Mouse (Mus musculus) limb, embryonic 10.5 days (tissue): ENCODE data around the gene Cited2. TPM values are rescaled to one million over a fixed set of nuclear protein-coding genes. Genes with fewer than 3 reads are reported as not detected.

Source experiments
- DNase-seq: peaks from one replicate; pipeline ENCODE4 v3.0.0-alpha.2; 2017; ENCODE audit warnings: low spot score
- H3K27ac ChIP-seq: fragments of 300-500 bp; sonication (generic); 2 replicates; pipeline ENCODE4 v1.5.1; 2016; ENCODE audit warnings: mild to moderate bottlenecking
- H3K27me3 ChIP-seq: fragments of 300-500 bp; sonication (generic); 2 replicates; pipeline ENCODE4 v1.6.1; 2016; ENCODE audit warnings: low read depth, mild to moderate bottlenecking; ENCODE audit not compliant: poor library complexity, severe bottlenecking
- H3K36me3 ChIP-seq: fragments of 300-500 bp; sonication (generic); 2 replicates; pipeline ENCODE4 v1.6.1; 2016; ENCODE audit warnings: mild to moderate bottlenecking, moderate library complexity
- H3K4me1 ChIP-seq: fragments of 300-500 bp; sonication (generic); 2 replicates; pipeline ENCODE4 v1.6.1; 2016
- H3K4me3 ChIP-seq: fragments of 300-500 bp; sonication (generic); 2 replicates; pipeline ENCODE4 v1.5.1; 2016; ENCODE audit warnings: mild to moderate bottlenecking, moderate library complexity
- H3K9me3 ChIP-seq: fragments of 300-500 bp; sonication (generic); replicated peaks from 2 replicates; pipeline ENCODE4 v1.6.1; 2016; ENCODE audit warnings: mild to moderate bottlenecking
- WGBS: fragments of 180-500 bp; shearing (Covaris S2); methylation state at CpG from one replicate; pipeline ENCODE4 v1.1.7; 2016; 5-methylcytosine and 5-hydroxymethylcytosine counted together
- polyA plus RNA-seq: library from polyadenylated mRNA; unstranded; fragments of >200 nt; fragmentation: Nextera tagmentation; extraction: Ambion mirVana; gene quantifications from 2 replicates; pipeline ENCODE4 v1.2.1, GENCODE M21; 2016

Gene Cited2
- polyA plus RNA-seq = 49.9 and 52.4 TPM in 2 replicates

DNA sequence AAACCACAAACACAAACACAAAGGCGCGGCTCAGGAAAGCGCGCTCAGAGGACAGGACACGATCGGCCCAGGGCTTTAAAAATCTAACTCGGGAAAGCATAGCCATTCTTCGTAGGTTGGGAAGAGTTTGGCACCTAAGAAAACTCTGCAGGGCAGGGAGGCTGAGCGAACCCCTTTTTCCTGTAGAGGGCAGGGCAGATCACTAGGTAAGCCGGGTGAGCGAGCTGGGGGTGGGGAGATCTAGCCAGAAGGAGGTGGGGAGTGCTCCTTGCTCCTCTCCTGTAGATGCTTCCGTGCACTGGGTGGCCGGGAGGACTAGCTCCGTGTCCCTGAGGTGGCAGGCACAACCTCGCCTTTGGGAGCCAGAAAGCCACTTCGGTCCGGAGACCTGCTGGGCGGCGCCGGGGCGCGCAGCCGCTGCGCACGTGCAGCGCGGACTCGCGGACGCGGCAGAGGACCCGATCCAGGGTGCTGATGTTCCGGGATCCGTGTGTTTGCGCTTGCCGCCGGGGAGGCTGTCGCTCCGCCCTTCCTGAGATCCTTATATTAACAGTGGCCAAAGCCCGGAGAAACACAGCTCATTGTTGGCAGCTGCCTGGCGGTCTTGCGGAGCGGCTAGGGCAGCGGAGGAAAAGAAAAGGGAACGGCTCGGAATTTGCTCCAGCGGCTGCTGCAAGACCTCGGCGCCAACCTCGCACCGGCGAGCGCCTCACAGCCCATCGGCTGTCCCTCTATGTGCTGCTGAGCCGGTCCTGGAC lies at the start of gene Cited2:
Gene Cited2 (plus strand): TSS at position 566 of the 758 bp plus-strand sequence.
- Histone ChIP-seq H3K27me3 (no peaks in the 10 kb centered on the region), H3K9me3 (no peaks in the 10 kb centered on the region), H3K4me1 (peaks cover 37% of the 10 kb centered on the region), H3K27ac (peak within 1 kb of the TSS; percentile 96), H3K4me3 (peak within 1 kb of the TSS; percentile 96), H3K36me3 (peaks cover 14% of the 10 kb centered on the region)
- DNase-seq = peak; percentile 97
- under 1% methylated on average over 55 of the region's 55 CpGs for WGBS

DNA sequence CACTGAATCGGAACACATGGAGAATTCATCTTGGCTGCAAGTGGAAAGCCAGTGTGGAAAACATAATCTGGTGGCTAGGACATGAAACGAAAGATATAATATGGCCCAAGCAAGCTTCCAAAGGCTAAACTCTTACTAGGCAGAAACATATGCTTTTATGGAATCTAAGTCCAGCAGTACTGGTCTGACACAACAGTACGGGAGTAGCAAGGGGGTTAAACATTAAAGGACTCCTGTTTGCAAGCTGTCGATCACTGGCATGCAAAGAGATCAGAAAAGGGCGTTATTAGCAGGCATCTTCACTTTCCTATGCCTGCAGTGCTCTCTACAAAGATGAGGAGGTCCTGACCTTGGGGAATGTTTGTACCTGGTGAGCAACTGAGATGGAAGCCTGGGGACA lies 48.6 kb upstream of the Cited2 start:
- DNase-seq = no peak
- Histone ChIP-seq H3K4me3 (no peak overlapping the region), H3K4me1 (no peaks in the 10 kb centered on the region), H3K36me3 (no peaks in the 10 kb centered on the region), H3K27me3 (no peaks in the 10 kb centered on the region), H3K27ac (no peak overlapping the region), H3K9me3 (no peaks in the 10 kb centered on the region)
- WGBS = 85% methylated on average over 5 of the region's 5 CpGs

DNA sequence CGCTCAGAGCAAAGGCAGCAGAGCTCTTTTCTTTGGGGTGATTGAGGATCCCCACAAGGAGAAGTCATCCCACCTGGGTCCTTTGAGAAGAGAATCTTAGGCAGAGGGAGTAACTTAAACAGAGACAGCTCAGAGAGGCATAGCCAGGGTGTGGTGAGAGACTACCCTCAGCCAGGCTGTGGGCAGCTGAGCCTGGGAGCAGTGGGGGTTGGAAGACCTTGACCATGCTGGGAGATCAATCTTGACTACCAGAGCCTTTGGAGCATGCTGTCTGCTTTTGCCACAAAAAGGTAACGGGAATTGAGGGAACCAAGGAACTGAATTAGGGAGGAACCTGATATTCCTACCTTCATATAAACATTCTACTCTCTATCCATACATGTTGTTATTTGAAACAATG lies 48.1 kb upstream of the Cited2 start:
- Histone ChIP-seq H3K4me1 (no peaks in the 10 kb centered on the region), H3K36me3 (no peaks in the 10 kb centered on the region), H3K9me3 (no peaks in the 10 kb centered on the region), H3K27ac (no peak overlapping the region), H3K4me3 (no peak overlapping the region), H3K27me3 (no peaks in the 10 kb centered on the region)
- 89% methylated on average over 2 of the region's 2 CpGs for WGBS
- no peak for DNase-seq

DNA sequence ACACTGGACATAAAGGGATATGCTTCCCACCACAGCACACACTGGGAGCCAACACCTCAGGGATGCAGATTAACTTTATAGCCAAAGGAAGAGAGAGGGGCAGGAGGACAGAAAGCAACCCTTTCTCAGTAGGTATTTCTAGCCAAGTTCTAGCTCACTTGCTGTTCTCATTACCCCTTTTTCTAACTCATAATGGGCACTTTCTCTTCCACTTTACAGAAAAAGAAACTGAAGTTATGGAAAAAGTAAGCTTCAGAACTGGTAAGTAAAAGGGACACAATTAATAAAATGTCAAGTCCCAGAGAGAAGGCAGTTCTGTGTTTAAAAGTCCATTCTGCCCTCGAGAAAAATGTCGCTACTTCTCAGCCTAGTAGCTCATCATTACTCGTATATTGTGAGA lies 46.6 kb upstream of the Cited2 start:
- no peak overlapping the region for H3K4me3 ChIP-seq
- H3K4me1 ChIP-seq = no peaks in the 10 kb centered on the region
- no peaks in the 10 kb centered on the region for H3K27me3 ChIP-seq
- no peaks in the 10 kb centered on the region for H3K9me3 ChIP-seq
- WGBS = 94% methylated on average over 3 of the region's 3 CpGs
- no peak overlapping the region for H3K27ac ChIP-seq
- no peaks in the 10 kb centered on the region for H3K36me3 ChIP-seq
- no peak for DNase-seq

DNA sequence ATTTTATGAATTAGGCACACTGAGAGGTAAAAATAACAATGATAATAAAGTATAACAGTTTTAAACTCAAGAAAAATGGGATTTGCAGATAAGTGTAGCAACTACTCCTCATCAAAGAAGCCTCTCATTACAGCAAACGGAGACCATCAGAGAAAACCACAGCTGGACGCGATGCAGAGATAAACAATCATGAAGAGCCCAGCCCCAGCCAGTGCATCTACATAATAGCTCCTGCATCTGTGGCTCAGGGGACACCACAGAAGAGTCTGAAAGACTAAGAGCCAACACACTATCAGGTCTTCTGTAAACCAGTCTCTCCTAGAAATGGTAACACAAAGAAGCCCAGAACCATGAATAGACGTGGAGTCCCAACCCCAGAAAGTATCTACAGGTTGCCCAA lies 45.7 kb upstream of the Cited2 start:
- no peak overlapping the region for H3K4me3 ChIP-seq
- no peak for DNase-seq
- H3K27me3 ChIP-seq = no peaks in the 10 kb centered on the region
- H3K4me1 ChIP-seq = no peaks in the 10 kb centered on the region
- 73% methylated on average over 4 of the region's 4 CpGs for WGBS
- H3K9me3 ChIP-seq = no peaks in the 10 kb centered on the region
- no peak overlapping the region for H3K27ac ChIP-seq
- no peaks in the 10 kb centered on the region for H3K36me3 ChIP-seq

DNA sequence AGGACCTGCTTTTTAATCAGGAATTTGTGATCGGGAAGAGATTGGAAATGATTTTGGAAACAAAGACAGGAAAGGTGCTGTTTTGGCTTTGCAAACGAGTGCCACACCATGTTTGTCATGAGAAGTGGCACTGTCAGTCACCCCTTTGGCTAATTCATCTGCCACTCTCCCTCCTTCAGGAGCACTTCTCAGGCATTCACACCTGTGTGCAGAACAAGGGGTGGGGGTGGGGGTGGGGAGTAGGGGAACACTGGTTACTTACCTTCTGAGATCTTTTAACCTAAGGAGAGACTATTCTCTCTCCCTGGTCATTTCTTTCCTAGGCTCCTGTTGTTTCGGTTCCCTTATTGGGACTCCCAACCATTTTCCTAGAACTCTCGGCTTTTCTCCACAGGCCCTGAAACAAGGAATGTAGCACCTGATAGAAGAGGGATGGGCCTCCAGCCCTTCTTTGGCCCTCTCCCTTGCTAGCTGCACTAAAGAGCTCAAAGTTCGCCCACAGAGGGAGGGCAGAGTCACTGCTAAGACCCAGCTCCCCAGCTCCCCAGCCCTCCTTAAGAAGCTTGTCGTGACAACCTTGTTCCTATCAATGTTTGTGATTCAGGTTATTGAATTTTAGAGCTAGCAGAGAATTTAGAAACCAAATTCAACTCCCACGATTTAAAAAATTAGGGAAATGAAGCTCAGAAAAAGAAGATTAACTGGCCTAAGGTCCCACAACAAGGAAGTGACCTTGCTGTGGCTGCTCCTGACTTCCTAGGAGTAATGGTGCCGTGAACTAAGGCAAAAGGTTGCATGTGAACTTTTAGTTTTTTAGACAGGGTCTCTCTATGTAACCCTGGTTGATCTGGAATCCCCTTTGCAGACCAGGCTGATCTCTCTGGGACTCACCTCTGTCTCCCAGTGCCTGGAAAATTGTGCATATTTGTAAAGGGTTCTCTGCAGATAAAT lies 42.3 kb upstream of the Cited2 start:
- no peaks in the 10 kb centered on the region for H3K4me1 ChIP-seq
- no peaks in the 10 kb centered on the region for H3K27me3 ChIP-seq
- 67% methylated on average over 8 of the region's 8 CpGs for WGBS
- DNase-seq = no peak
- H3K27ac ChIP-seq = no peak overlapping the region
- no peaks in the 10 kb centered on the region for H3K9me3 ChIP-seq
- H3K36me3 ChIP-seq = no peaks in the 10 kb centered on the region
- no peak overlapping the region for H3K4me3 ChIP-seq

DNA sequence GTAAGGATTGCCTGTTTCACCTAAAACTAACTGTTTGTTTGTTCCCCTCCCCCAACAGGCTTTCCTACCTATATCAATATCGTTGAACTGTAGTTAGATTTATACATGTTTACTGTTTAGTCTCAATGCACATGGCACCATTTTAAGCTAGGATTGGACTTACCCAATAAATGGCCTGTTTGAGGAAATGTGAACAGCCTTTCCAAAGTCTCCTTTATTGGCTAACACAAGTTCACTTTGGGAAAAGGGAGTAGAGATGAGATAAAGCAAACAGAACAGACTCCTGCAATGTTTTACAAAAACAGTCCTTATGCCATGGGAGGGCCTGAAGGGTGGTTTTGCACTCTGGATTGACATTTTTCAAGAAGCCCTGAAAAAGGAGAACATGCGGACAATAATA lies 41.6 kb upstream of the Cited2 start:
- no peaks in the 10 kb centered on the region for H3K27me3 ChIP-seq

DNA sequence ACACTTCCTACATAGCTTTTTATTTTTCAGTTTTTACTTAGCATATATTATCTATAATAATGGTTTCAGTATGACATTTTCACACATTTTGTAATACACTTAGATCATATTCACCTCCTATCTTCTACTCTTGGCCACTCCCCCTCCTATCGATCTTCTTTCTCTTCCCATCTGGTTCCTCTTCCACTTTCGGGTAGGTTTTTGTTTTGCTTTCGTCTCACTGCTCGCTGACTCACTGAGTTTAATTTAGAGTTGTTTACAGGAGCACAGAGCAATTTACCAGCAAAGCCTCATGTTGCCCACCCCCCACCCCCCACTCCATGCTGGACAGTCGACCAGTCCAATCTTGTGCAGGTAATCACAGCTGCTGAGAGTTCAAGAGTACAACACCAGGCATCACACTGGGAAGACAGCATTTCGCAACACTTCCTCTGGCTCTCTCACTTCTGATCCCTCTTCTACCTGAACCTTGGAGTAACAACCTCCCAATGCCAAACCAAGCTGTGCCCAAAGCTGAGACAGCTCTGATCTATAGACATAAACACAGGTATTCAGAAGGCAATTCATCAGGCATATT lies 39.1 kb upstream of the Cited2 start:
- Histone ChIP-seq H3K27ac (no peak overlapping the region), H3K9me3 (no peaks in the 10 kb centered on the region), H3K4me1 (no peaks in the 10 kb centered on the region), H3K4me3 (no peak overlapping the region), H3K36me3 (no peaks in the 10 kb centered on the region), H3K27me3 (no peaks in the 10 kb centered on the region)
- no peak for DNase-seq
- 63% methylated on average over 6 of the region's 6 CpGs for WGBS

More for the DNA sequence above, 41.6 kb upstream of the Cited2 start:
- Histone ChIP-seq H3K36me3 (no peaks in the 10 kb centered on the region), H3K9me3 (no peaks in the 10 kb centered on the region), H3K4me3 (no peak overlapping the region), H3K4me1 (no peaks in the 10 kb centered on the region), H3K27ac (no peak overlapping the region)
- no peak for DNase-seq
- WGBS = 96% methylated on average over 2 of the region's 2 CpGs

DNA sequence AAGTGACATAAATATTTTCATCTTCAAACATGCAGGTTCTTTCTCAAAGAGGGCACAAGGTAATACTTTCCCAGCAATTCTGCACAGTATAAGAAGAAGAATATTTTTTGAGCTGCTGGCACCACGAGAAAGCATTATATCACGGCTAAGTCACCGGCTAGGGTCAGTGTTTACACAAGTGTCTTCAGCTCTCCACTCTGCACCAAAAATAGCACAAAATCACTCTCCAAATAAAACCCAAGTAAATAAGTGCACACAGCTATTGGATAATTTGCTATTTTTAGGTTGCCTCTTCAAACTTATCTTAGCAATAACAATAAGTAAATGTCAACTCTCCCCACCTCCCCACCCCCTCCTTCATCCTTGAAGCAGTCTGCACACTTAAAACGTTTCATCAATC lies 33.2 kb upstream of the Cited2 start:
- Histone ChIP-seq H3K27me3 (no peaks in the 10 kb centered on the region), H3K9me3 (no peaks in the 10 kb centered on the region), H3K36me3 (no peaks in the 10 kb centered on the region), H3K27ac (no peak overlapping the region), H3K4me1 (no peaks in the 10 kb centered on the region), H3K4me3 (no peak overlapping the region)
- DNase-seq = no peak
- WGBS = 84% methylated on average over 4 of the region's 4 CpGs

DNA sequence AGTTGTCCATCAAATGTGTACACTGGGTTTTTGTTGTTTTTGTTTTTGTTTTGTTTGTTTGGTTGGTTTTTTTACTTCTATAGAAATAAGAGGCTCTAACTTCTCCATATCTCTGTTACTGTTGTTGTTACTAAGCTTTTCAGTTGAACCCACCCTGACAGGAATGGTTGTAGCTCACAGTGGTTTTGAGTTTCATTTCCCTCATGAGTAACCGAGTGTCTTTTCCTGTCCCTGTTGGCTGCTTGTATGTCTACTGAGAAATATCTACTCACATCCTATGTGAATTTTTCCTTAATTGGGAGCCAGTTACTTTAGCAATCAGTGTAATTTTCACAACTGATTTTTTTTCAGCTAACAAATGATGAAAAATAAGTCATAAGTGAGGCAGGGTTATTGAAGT lies 31.3 kb upstream of the Cited2 start:
- no peak for DNase-seq
- no peaks in the 10 kb centered on the region for H3K4me1 ChIP-seq
- 82% methylated on average over 1 of the region's 1 CpGs for WGBS
- H3K27ac ChIP-seq = no peak overlapping the region
- H3K27me3 ChIP-seq = no peaks in the 10 kb centered on the region
- H3K36me3 ChIP-seq = no peaks in the 10 kb centered on the region
- no peak overlapping the region for H3K4me3 ChIP-seq
- H3K9me3 ChIP-seq = no peaks in the 10 kb centered on the region

DNA sequence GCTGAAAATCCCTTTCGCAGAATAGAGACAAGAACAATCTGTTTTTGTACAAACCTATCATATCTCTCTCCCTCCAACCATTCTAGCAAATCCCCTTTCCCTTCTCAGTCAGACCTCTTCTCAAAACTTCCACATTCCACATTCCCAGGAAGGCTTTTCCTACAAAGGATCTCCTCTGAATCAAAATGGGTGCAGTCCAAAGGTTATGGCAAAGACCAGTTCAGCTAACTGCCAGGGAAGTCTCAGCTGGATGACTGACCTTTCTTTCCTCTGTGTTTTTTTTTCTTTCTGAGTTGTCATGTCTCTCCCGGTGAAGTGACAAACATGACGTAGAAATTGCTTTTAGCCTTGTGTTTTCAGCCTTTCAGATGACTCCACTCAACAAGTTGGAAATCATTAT lies 27.2 kb upstream of the Cited2 start:
- no peaks in the 10 kb centered on the region for H3K27me3 ChIP-seq
- H3K27ac ChIP-seq = no peak overlapping the region
- no peak for DNase-seq
- WGBS = 91% methylated on average over 3 of the region's 3 CpGs
- H3K4me3 ChIP-seq = no peak overlapping the region
- no peaks in the 10 kb centered on the region for H3K9me3 ChIP-seq
- no peaks in the 10 kb centered on the region for H3K4me1 ChIP-seq
- H3K36me3 ChIP-seq = no peaks in the 10 kb centered on the region

DNA sequence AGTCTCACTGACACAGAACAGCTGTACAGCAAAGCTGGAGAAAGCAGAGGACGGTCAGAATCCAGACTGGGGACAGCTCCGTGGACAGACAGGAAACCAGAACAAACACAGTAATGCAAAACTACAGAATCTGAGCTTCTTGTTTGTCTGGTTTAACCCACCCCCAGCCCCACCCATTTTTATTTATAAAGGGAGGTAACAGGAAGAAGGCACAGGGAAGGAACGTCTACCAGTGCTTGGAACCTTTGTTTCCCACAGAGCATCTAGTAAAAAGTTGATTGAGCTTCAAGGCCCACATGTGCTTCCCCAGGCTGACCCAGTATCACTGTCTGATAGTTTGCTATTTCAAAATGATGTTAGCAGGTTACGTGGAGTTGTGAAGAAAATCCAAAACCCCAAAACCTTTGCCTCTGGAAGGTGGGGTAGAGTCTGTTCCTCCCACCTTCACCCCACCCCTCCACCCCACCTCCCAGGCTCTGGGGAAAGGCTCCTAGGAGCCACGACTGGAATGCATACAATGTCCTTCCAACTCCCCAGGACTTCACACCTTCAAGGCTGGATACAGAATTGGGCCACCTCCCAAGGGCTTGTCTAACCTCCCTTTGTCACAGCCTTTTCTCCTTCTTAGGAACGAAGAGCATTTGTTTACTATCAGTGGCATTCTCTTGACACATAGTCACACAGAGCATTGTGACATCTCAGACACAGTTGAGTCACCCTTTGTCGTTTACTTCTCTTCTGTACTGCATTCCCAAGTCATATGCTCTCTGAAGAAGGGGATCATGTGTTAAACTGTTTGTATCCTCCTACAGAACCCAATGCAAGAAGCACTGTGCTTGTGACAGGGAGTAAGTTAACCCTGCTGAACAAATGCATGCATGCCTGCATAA lies 25.4 kb upstream of the Cited2 start:
- no peaks in the 10 kb centered on the region for H3K9me3 ChIP-seq
- no peak overlapping the region for H3K4me3 ChIP-seq
- no peak overlapping the region for H3K27ac ChIP-seq
- H3K4me1 ChIP-seq = no peaks in the 10 kb centered on the region
- WGBS = 56% methylated on average over 7 of the region's 7 CpGs
- H3K27me3 ChIP-seq = no peaks in the 10 kb centered on the region
- no peaks in the 10 kb centered on the region for H3K36me3 ChIP-seq
- DNase-seq = no peak
